Mouse (Mus musculus) fat pad, adult 2 months (tissue): ENCODE results near the gene Keap1.
"Not testable (repeated sequence)": the region's sequence is repeated elsewhere in the genome, so short reads cannot be mapped to it uniquely, and the experiment has no call there.

ENCODE experiments used
- DNase-seq: peaks from one replicate; pipeline ENCODE4 v3.0.0-alpha.2; 2011; ENCODE audit warnings: low read depth, low spot score; ENCODE audit errors: extremely low read depth

Gene Keap1

DNA sequence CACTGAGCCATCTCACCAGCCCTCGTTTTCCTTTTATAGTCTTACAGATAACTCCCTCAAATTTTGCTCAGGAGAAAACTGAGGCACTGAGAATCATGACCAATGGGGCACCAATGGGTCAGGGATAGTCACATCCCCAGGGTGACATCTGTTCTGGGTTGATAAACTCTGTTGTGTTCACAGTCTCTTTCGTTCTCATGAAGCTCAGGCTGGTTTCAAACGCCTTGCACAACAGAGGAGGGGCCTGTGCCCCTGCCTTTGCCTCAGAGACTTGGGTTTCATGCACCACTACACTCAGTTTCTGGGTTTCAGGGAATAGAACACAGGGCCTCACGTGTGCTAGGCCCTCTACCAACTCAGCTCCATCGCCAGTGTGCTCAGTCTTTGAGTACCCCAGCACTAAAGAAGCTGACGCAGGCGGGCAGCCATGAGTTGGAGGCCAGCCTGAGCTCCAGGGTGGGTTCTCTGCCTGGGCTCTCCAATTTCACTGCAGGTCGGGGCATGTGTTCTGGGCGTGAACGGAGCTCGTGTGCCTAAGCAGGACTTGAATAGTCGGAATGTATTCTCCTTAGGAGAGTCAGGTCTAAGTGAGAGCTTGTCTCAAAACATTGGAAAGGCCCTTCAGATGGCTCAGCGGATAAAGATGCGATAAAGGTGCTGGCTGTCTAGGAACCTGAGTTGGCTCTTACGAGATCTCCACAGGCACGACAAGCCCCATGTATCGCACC is 25.3 kb upstream of the Keap1 start:
- DNase-seq: no peak

DNA sequence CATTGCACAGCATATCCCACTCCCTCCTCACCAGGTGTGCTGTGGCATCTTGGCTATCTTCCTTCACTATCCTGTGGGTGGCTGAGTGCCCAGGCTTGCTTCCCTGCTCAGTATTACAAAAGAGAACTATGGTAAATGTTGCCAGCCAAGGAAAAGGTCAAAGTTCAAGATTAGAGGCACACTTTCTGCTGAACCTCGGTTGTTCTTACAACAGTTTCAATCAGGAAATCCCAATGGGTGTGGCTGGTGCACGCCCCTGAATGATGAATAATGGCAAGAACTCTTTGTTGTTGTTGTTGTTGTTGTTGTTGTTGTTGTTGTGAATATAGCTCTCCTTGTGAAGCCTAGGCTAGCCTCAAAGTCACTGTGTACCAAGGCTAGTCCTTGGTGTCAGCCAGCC is 22.7 kb upstream of the Keap1 start:
- peak; percentile 76 for DNase-seq

DNA sequence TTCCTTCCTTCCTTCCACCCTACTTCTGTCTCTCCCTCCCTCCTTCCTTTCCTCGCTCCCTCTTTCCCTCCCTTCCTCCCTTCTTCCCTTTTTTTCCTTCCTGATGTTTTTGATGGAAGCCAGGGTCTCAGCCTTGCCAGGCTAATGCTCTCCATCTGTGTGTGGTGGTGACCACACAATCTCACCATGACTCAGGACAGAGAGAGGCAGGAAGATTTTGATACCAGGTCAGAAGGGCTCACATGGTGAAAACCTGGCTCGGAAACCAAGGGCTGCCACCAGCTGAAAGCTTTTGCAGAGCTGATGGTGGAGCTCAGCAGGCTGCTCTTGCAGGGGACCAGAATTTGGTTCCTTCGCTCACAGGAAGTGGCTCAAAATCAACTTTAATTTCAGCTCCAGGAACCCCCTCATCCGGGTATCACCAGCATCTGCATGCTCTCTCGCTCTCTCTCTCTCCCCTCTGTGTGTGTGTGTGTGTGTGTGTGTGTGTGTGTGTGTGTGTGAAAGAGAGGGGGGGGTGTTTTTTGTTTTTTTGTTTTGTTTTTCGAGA is 21.4 kb upstream of the Keap1 start:
- no peak for DNase-seq

DNA sequence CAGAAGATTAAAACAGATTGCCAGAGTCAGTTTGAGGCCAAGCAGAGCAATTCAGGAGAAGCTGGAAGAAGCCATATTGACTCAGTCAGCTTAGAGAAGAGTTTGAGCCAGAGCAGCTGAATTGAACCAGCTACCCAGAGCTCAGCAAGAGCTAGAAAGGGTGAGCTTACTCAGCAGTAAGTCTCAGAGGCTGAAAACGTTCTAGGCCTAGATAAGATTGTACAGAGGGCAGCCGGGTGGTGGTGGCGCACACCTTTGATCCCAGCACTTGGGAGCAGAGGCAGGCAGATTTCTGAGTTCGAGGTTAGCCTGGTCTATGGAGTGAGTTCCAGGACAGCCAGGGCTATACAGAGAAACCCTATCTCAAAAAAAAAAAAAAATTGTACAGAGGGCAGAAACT is 17.2 kb upstream of the Keap1 start:
- not testable (repeated sequence) for DNase-seq

DNA sequence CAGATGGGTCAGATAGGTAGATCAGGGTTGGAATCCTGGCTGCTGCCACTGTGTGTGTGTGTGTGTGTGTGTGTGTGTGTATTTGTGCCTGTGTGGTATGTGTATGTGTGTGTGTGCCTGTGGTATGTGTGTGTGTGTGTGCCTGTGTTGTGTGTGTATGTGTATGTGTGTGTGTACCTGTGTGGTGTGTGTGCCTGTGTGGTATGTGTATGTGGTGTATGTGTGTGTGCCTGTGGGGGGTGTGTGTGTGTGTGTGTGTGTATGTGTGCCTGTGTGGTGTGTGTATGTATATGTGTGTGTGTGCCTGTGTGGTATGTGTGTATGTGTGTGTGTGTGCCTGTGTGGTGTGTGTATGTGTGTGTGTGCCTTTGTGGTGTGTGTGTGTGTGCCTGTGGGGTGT is 15.5 kb upstream of the Keap1 start:
- no peak for DNase-seq

DNA sequence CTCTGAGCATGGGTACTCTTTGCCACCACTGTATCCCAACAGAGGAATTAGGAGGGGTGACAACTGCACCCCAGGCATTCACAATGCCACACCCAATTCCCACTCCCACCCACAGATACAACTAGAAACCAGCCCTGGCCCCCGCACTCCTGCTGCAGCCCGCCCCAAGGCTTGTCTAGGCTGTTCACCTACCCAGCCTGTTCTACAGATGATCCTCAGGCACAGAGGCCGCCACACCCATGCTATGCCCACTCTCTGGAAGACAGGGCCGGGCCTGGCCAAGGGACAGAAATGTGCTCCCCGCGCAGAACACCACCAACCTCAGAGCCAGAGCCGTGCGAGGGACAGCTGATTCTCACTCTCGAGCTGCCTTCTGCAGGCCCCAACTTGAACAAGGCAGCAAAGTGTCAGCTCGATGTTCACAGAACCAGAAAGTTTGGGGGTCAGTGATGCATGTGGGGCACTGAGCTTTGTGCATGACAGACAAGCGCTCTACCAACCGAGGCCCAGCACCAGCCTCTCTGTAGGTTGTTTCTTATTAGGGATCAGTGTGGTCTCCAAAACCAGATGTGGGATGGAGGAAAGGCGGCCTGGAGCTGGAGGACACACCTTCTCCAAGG is 12.1 kb upstream of the Keap1 start:
- no peak for DNase-seq

DNA sequence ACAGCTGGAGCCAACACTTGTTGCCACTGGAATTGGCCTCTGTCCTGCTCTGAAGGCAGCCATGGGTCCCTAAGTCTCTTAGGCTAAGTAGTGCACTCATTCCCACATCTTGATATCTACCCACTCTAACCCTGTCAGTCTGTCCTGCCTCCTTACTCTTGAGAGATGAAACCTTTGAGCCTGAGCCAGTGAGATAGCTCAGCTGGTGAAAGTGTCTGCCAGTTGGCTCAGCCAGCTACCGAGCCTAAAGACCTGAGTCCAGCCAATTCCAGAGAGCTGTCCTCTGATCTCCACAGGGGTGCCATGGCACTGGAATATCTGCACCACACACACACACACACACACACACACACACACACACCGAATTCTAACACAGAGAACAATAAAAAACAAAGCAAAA is 11.3 kb upstream of the Keap1 start:
- DNase-seq: no peak

DNA sequence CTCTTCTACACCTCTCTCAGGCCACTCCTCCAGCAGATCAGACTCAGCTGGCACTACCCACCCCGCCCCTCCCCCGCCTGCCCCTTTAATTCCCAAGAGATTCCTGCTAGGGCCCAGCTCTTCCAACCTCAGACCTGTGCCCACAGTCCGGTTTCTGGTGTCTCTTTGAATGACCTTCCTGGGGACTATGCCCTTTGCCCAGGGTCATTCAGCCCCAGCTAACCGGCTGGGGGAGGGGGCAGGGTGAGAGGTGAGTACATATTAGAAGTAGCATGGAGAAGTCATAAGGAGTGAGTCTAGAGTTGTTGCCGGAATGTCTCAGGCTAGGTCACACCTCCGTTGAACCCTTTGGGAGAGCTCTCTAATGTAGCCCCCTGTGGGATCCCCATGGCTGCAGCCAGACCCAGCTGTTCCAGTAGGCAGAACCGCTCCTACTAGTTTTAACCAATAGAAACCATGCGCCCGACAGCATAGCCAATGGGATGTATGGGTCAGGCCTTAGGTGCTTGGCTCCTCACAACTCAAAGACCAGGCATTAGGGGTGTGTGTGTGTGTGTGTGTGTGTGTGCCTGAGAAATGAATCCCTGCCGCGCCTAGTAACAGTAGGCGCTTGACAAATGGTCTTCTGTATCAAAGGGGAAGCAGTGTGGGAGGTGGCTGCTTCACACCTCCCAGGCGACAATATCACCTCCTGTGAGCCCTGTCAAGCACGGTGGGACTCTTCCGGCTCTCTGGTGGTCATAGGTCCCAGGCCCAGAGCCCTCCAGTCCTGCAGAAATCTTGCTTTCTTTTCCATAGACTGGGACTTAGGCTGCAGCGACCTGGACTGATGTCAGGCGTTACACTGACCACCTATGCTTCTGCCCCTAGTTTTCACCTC is 10.7 kb upstream of the Keap1 start:
- DNase-seq: no peak

DNA sequence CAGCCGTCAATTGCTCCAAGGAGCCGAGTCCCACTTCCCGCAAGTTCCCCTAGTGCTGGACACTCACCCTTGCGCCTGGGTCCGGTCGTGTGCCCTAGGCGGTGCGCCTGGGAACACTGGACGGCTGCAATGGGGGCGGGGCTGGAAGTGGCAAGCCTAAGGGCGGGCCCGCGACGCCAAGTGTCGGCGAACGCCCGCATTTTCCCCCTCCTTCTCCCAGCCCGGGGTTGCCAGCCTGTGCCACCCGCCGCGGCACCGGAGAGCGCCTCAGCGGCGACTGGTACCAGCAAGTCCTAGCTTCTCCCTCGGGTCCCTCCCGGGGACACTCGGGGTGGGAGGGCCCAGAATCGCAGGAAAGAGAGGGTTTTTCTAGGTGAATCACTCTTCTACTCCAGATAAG is 9.2 kb upstream of the Keap1 start, which contains the start of gene S1pr5:
TSS of gene S1pr5 (minus strand) at position 118 of the 400 bp plus-strand sequence.
- DNase-seq: no peak

DNA sequence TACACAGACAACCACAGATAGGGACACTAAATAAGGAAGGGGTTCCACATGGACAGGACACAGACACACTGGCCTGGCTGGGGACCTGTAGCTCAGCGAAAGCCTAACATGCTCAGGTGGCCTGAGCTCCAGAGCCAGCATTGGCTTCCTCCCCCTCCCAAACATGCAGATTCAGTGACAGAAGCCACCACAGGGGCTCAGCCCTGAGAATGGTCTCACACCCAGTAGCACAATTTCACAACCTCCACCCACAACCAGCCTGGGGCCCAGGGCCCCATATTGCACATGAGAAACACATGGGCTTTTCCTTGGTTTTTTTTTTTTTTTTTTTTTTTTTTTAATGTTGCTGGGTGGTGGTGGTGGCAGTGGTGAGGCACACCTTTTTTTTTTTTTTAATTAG is 7.2 kb upstream of the Keap1 start:
- no peak for DNase-seq

DNA sequence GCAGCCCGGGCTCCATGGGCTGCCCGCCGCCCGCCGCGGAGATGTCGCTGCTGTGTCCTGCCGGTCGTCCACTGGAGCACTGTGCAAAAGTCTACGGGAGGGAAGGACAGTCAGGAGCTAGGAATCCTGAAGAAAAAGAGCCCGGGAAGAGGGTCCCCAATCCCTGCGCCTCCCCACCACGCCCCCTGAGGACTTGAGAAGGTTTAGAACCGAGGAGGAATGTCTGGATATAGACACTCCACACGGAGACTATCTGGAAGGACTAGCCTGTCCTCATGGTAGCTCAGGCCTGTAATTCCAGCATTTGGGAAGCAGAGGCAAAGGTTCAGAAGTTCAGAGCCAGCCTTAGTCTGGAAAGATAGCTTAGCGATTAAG is 5.9 kb upstream of the Keap1 start:
- no peak for DNase-seq

DNA sequence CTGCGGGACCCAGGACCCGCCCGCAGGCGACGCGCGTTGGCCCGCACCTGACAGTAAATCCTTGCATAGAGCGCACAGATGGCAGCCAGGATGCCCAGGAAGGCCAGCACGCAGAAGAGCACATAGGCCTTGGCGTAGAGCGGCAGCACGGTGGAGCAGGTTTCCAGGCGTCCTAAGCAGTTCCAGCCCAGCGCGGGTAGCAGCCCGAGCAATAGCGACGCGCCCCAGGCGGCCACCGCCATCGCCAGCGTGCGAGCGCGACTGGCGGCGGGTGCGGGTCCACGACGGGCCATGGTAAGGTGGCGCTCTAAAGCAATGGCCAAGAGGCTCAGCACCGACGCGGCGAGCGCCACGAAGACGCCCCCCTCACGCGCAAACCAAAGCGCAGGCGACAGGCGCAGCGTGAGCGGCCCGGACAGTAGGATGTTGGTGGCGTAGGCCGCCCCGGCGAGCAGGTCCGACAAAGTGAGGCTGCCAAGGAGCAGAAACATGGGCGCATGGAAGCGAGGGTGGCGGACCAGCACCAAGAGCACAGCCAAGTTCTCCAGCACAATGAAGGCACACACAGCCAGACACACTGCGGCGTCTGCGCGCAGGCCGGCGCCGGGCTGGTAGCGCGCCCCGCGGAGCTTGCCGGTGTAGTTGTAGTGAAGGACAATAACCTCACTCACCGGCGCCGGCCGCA is 5.4 kb upstream of the Keap1 start:
- no peak for DNase-seq

DNA sequence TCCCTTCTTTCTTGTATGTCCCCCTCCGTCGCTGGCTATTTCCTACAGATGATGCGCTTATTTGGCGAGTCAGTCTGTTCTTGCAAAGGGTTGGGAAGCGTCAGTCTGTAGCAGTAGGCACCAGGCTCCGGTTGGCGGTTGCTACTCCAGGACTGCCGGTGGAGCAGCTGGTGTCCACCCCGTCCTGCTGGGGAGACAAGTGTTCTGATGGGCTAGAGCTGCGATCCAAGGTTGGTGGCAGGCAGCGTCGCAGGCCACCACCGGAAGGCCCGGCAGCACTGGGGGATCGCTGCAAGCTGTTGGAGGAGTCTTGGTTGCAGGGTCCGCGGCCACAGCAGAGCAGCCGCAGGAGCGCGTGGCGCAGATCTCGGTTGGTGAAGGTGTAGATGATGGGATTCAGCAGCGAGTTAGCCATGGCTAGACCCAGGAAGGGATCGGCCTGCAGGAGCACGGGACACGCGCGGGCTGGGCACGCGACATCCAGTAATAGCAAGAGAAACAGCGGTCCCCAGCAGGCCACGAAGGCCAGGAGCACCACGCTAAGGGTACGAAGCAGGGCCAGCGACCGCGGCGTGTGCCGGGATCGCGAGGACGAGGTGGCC is 4.8 kb upstream of the Keap1 start:
- DNase-seq: no peak

DNA sequence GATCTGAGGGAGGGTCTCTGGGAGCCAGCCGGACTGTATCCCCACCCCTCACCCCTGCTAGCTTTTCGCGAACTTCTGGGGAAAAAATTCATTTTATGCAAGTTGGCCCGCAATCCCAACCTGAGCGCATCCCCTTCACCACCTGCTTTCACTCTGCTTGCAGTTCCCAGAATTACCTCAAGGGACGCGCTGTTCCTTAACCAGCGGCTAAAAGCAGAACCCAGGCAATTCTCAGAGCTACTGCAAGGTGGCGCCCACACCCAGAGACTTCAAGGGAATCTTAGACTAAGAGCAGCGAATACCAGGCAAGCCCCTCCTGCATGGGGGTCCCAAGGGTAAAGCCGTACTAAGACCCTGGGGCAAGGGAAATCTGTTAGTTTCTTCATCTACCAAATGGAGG is 2.2 kb upstream of the Keap1 start:
- DNase-seq: no peak

DNA sequence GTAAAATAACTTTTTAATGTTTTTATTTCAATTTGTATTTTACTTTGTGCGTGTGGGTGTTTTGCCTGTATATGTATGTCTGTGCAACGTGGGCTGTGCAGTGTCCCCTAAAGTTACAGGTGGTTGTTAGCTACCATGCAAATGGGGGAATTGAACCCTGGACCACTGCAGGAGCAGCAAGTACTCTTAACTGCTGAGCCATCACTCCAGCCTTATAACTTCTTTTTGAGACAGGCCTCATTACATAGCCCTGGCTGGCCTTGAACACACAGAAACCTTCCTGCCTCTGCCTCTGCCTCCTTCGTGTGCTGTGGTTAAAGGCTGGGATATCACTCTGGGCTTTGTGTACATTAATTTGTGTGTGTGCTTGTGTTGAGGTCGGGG is 296 bp upstream of the Keap1 start:
- DNase-seq: no peak

DNA sequence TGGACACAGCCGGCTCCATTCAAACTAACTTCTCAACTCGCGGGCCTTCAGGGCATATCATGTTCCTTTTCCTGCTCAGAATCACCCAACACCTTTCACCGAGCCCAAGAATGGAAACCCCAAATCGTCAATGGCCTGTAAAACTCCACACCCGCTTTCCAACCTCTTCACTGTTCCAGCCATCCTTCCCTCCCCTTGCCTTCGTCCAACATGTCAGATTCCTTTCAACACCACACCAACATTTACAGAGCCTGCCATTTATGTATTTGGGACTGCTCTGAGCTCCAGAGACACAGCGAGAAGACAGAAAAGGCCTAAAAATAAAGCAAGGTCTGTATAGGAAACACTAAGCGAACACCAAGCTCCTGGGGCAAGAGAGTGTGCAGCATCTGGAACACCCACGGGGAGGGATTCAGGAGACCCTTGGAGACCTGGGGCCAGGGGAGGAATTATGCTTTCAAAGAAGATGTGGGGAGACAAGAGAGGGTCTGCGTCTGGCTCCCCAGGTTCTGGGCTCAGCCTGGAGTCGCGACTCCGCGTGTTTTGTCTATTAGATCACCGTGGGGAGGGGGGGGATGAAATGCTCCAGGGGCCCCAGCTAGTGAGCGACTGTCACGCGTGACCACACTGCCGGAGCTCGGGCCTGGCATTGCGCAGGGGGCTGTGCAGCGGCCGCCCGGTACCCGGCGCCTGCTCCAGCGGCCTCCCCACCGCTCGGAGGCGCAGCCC is 993 bp downstream of the Keap1 start:
- no peak for DNase-seq

DNA sequence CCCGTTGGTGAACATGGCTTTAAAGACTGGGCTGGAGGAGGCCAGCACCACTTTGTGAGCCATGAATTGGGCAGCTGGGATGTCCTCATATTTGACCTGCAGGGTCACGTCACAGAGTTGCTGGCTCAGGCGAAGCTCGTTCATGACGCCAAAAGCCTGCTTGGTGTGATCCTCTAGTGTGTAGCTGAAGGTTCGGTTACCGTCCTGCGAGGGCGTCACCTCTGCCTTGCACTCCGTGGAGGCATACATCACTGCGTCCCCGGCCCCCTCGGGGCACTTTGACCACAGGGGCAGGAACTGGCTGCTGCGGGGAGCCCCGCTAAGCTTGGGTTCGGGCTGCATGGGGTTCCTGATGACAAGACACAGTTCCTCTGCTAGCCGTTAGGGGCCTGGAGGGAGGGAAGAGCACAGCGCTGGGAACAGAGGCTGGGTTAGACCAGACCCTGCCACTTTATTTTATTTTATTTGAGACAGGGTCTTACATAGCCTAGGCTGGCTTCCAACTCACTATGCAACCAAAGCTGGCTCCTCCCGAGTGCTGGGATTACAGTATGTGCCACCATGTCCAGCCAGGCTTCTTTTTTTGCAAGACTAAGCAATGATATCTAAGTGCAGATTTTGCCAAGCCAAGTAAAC is 1.7 kb downstream of the Keap1 start:
- DNase-seq: no peak

DNA sequence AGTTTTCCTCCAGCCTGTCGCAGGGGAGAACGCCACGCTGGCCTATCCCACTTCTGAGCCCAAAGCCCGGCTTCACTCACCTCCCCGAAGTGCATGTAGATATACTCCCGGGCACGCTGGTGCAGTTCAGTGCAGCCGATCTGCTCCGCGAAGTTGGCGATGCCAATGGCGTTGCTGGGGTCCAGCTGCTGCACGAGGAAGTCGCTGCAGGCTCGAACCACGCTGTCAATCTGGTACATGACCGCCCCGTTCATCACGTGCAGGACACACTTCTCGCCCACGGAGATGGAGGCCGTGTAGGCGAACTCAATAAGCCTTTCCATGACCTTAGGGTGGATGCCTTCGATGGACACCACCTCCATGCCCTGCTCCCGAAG is 2.2 kb downstream of the Keap1 start:
- no peak for DNase-seq

DNA sequence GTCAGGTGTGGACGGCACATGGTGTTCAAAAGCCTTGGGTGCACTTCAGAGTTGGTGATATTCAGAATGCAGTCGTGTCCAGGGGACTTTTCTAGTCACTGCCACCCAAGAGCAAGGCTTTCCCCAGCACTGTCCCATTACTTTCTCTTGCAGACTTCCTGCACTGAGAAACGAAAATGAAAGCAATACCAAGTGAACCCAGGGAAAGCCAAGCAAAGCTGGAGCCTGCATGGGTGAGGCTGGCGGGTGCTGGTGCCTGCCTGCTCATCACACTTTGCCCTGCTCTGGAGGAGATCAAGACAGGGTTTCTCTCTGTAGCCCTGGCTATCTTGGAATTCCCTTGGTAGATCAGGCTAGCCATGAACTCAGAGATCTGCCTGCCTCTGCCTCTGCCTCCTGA is 3.8 kb downstream of the Keap1 start:
- no peak for DNase-seq

DNA sequence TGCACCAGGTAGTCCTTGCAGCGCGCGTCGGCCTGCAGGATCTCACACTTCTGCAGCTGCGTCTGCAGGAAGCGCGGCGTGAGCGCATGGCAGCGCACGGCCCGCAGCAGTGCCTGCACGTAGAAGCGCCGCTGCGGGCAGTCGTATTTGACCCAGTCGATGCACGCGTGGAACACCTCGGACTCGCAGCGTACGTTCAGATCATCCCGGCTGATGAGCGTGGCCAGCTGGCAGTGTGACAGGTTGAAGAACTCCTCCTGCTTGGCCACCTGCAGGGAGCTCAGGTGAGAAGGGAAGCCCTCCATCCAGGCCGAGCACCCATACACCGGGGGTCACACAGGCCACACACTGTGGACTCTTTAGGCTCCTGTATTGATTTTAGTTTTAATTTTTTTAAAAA is 5.4 kb downstream of the Keap1 start:
- no peak for DNase-seq
